Mouse (Mus musculus) cerebellum, adult (tissue): ENCODE data around the gene Nod1.
A peak's percentile ranks its signal among the peaks of the same experiment; 100 is the strongest.
"Not testable (repeated sequence)": the region's sequence is repeated elsewhere in the genome, so short reads cannot be mapped to it uniquely, and the experiment has no call there.

ENCODE experiments used
- ATAC-seq: cut with Nextera tagmentation; 2 replicates; pipeline ENCODE4 v1.9.2; 2017; ENCODE audit warnings: mild to moderate bottlenecking, moderate library complexity, mixed read lengths; ENCODE audit not compliant: insufficient number of reproducible peaks, low FRiP score, low TSS enrichment

The Nod1 gene

DNA sequence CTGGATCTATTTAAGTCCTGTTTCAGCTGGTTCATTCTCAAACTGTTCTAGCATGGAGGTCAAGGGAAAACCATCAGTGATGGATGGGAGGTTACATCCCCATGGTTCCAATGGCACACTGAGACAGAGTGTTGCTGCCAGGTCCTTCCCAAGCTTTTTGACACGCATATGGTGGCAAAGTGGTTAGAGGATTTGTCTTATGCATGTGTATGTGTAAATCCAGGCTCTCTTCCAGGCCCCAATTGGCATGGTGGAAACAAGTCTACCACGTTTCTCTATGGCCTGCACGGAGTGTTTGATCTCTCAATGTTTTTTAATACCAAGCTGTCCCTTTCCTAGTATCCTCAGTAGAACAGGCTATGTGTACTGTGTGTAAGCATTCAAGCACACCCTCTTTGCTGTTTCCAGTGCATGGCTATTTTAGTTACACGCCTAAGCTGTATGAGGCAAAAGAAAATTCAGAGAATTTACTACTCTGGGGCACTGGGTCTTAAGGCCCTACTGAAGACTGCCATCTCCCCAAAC is 11.2 kb upstream of the Nod1 start:
- ATAC-seq = no peak

DNA sequence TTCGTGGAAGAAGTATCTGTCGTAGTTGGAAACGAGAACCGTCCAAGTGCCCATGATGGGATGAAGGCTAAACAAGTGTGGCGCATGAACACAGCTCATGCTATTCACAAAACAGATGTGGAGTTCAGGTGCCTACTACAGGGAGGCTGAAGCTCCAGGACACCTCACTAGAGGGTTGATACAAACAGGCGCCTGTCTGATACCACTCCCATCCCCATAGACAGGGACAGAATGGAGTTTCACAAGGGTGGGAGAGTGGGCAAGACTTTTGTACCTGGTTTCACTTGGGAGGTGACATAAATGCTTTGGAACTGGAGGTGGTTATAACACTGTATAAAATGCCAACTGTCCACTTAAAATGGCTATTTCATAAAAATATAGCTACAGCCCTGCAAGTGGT is 7.0 kb upstream of the Nod1 start:
- ATAC-seq = no peak

GRCm38 (mm10) chr6:54975616-54976015 is 3.2 kb upstream of the Nod1 start:
- ATAC-seq = 0 out of 2 replicates have a peak, but pooled peaks have one; percentile 4

GRCm38 (mm10) chr6:54974501-54974900 is 2.1 kb upstream of the Nod1 start:
- ATAC-seq = no peak

GRCm38 (mm10) chr6:54972929-54973211 is 458 bp upstream of the Nod1 start:
- ATAC-seq = no peak

- ATAC-seq = no peak
Measured at GRCm38 (mm10) chr6:54971731-54972110, 691 bp downstream of the Nod1 start.

- ATAC-seq = no peak
Measured at GRCm38 (mm10) chr6:54970506-54970905, 1.9 kb downstream of the Nod1 start.

DNA sequence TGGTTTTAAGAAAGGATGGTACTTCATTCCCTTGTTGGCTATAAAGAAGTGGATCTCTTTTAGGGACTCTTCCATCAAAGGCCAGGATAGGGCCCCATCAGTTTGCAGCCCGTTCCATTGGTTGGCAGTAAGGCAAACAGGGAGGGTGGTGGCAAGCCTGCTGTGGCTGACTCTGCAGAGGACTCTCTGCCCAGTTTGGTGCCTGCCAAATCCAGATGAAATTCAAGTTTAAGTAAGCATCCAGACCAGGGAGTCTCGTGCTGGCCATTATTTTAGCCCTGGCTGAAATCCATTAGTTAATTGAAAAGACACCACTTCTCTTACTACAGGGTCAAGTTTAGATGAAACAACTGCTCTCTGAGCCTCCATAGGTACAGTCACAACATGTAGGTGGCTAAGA is 2.6 kb downstream of the Nod1 start:
- ATAC-seq = no peak

DNA sequence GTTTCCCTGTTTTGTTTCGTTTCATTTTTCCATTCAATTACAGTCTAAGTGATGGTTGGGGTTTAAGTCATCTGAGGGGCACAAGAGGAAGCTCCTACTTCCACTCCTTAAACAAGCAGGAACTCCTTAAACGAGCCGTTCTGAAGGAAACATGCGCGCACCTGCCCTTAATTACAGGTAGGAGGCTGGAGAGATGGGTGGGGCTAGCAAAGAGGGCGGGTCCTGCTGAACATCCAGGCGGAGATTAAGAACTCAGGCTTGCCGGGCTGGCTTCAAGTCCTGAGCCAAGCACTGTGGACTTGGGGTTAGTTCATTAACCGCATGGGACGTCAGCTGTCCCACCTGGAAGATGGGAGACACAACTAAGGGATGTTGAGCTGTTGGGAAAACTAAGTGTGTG is 4.8 kb downstream of the Nod1 start:
- no peak for ATAC-seq

- no peak for ATAC-seq
Measured at GRCm38 (mm10) chr6:54965234-54965633, 7.2 kb downstream of the Nod1 start.

GRCm38 (mm10) chr6:54964755-54965154 is 7.7 kb downstream of the Nod1 start:
- ATAC-seq = no peak

DNA sequence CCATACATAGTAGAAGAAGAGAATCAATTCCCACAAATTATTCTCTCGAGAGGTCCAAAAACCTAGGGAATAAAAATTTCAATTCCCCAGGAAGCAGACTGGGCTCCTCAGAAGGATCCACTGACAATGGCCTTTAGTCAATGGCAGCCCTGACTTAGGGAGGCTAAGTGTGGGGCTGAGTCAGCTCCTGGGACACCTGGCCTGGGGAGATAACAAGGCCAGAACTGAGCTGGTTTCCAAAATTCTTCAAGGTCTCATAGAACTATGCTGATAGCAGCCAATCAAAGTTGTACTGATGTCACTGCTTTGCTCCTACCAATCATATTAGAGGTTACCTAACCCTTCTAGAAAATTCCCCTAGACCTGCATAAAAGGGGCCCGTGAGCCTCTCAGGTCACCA is 8.8 kb downstream of the Nod1 start:
- ATAC-seq = no peak

DNA sequence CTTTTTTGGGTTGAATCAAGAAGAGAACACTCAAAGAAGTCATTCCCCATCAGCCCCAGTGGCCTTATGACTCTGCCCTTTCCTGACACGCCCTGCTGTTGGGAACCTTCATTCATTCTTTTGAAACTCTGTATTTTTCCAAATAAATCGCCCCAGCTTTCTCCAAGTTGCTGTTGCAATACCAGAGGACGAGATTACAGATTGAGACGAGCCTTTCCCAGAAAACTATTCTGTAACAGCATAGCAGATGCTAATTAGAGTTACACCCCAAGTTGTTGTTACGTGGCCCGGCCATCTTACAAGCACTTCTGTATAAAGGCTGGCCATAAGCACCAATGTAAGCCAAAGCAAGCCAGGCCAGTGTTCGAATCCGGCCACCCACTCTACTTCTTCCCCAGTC is 14.8 kb downstream of the Nod1 start:
- no peak for ATAC-seq

- ATAC-seq = no peak
Measured at GRCm38 (mm10) chr6:54956425-54956824, 16.0 kb downstream of the Nod1 start.

- ATAC-seq = no peak
Measured at GRCm38 (mm10) chr6:54955949-54956348, 16.5 kb downstream of the Nod1 start.

DNA sequence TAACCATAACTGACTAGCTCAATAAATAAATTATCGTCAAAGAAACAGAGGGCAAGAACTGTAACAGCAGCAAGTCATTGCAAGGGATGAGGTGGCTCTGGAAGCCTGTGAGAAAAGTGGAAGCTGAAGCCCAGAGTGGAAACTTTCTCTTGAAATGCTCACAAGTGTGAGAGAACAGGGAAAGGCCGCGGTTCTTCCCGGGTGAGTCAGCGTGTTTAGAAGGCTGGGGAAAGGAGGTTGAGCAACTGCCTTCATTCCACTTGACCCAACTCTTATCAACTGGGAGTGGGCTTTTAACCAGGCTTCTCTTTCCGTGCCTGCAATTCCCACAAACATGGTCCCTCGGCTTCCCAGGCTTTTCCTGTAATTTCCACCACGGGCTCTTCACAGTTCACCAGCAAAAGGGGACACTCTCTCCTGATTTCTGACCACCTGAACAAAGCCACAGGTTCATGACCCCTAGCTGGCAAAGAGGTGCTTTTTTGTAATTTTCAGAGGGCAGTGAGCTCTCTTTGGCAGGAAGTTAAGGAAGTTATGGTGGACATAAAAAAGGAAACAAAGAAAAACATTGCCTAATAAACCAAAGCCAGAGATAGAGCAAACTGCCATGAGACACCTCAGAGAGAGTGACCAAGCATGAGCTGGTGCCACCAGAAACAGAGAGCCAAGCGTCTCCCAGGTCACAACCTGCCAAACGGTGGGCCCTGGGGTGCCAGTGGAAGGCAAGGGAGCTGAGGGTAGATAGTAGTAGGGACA is 17.6 kb downstream of the Nod1 start:
- no peak for ATAC-seq

DNA sequence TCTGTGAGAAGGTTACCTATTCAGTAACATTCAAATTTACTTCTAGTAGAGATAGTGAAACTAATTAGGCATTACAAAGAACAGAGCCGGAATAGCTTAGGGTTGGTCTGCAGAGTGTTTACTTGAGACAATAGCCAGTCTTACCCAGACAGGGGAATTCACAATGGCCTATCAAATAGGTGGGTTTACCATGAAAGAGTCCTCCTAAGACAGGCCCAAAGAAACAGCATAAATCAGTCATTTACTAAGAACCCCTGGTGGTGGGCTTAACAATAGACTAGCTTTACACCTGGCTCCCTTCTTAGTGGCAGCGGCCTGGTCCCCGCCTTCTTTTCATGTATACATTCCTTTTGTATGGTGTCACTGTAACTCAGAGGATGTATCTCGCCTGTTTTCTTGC is 19.0 kb downstream of the Nod1 start:
- not testable (repeated sequence) for ATAC-seq

- ATAC-seq = no peak
Measured at GRCm38 (mm10) chr6:54952542-54952941, 19.9 kb downstream of the Nod1 start.

GRCm38 (mm10) chr6:54948682-54949081 is 23.7 kb downstream of the Nod1 start:
- no peak for ATAC-seq

- no peak for ATAC-seq
Measured at GRCm38 (mm10) chr6:54946241-54946953, 26.0 kb downstream of the Nod1 start.

- ATAC-seq = no peak
Measured at GRCm38 (mm10) chr6:54944551-54944950, 27.9 kb downstream of the Nod1 start.

- ATAC-seq = no peak
Measured at GRCm38 (mm10) chr6:54943753-54944152, 28.7 kb downstream of the Nod1 start.
